Mouse (Mus musculus) hindbrain, embryonic 16.5 days (tissue): ENCODE measurements at regions not wholly inside any gene's neighbourhood (a gene's known extent, or its start where the extent isn't known, plus 50 kb on each side); places are given as distances from the start of the nearest gene placed in this dataset.

Experiments
- ATAC-seq: fragments of 200-750 bp; cut with Nextera tagmentation; 2 replicates; pipeline ENCODE4 v1.8.0; 2017; ENCODE audit warnings: moderate TSS enrichment, moderate library complexity
- H3K27ac ChIP-seq: fragments of 300-500 bp; sonication (generic); 2 replicates; pipeline ENCODE4 v1.5.1; 2014; ENCODE audit warnings: low read depth, mild to moderate bottlenecking, control low read depth, low read length, moderate library complexity
- H3K27me3 ChIP-seq: fragments of 300-500 bp; sonication (generic); replicated peaks from 2 replicates; pipeline ENCODE4 v1.6.1; 2014; ENCODE audit warnings: low read length; ENCODE audit not compliant: control insufficient read depth, insufficient read depth
- H3K36me3 ChIP-seq: fragments of 300-500 bp; sonication (generic); 2 replicates; pipeline ENCODE4 v1.6.1; 2014; ENCODE audit warnings: mild to moderate bottlenecking, low read length, moderate library complexity, mixed read lengths; ENCODE audit not compliant: control insufficient read depth, insufficient read depth
- H3K4me1 ChIP-seq: fragments of 300-500 bp; sonication (generic); 2 replicates; pipeline ENCODE4 v1.6.1; 2014; ENCODE audit warnings: low read depth, low read length; ENCODE audit not compliant: control insufficient read depth, insufficient read depth
- H3K4me2 ChIP-seq: fragments of 300-500 bp; sonication (generic); 2 replicates; pipeline ENCODE4 v1.6.1; 2014; ENCODE audit warnings: mild to moderate bottlenecking, low read length, control low read depth, moderate library complexity
- H3K4me3 ChIP-seq: fragments of 300-500 bp; sonication (generic); 2 replicates; pipeline ENCODE4 v1.5.1; 2014; ENCODE audit warnings: mild to moderate bottlenecking, low read length, control low read depth, moderate library complexity
- H3K9ac ChIP-seq: fragments of 300-500 bp; sonication (generic); 2 replicates; pipeline ENCODE4 v1.6.1; 2014; ENCODE audit warnings: low read depth, mild to moderate bottlenecking, control low read depth, low read length, moderate library complexity
- H3K9me3 ChIP-seq: fragments of 300-500 bp; sonication (generic); 2 replicates; pipeline ENCODE4 v1.6.1; 2014; ENCODE audit warnings: mild to moderate bottlenecking, low read length, moderate library complexity; ENCODE audit not compliant: control insufficient read depth
- WGBS: fragments of 180-500 bp; shearing (Covaris S2); extraction: QIAGEN DNeasy Blood & Tissue Kit; methylation state at CpG from one replicate; pipeline ENCODE4 v1.1.7; 2014; 5-methylcytosine and 5-hydroxymethylcytosine counted together

DNA sequence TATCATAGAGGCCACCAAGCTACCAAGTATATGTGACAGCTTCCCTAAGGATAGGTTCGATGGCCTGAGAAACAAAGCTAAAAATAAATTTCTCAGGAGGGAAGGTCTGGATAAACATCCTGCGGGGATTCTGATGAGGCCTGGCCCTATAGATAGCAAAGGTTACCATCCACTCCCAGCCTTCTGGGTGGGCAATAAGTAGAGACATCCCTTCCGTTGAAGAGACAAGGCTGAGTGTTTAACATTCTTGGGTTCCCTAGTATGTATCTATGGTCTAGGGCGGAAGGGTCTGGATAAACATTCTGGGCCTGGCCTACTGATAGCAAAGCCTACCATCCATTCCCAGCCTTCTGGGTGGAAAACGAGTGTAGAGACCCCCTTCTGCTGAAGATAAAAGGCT, 180.5 kb upstream of the Dlk1 start:
- H3K27ac ChIP-seq, result no peak overlapping the region
- H3K4me3 ChIP-seq, result no peak overlapping the region
- no peaks in the 10 kb centered on the region for H3K27me3 ChIP-seq
- ATAC-seq, result no peak
- H3K36me3 ChIP-seq, result no peaks in the 10 kb centered on the region
- no peak overlapping the region for H3K4me2 ChIP-seq
- no peaks in the 10 kb centered on the region for H3K4me1 ChIP-seq
- H3K9ac ChIP-seq, result no peak overlapping the region
- WGBS, result 78% methylated on average over 5 of the region's 5 CpGs
- H3K9me3 ChIP-seq, result no peaks in the 10 kb centered on the region

DNA sequence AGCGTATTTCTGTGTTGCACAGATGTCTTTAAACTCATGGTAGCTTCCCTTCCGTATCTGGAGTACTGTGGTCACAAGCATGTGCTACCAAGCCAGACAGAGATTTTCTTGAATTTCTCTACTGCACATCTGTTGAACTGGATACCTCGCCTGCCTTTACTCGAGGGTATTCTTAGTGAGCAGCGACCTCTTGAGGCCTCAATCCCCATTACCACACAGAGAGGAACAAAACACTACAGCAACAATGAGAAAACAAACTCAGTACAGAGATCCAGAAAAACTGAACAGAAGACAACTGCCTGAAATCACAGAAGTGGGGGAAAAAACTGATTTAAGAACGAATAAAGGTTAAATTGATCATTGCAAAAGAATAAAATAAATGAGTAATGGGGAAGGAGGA, 137.8 kb upstream of the Dlk1 start:
- H3K4me2 ChIP-seq, result no peak overlapping the region
- H3K36me3 ChIP-seq, result no peaks in the 10 kb centered on the region
- H3K4me3 ChIP-seq, result no peak overlapping the region
- H3K27me3 ChIP-seq, result peaks cover 2% of the 10 kb centered on the region
- H3K27ac ChIP-seq, result no peak overlapping the region
- WGBS, result 32% methylated on average over 6 of the region's 6 CpGs
- H3K9me3 ChIP-seq, result no peaks in the 10 kb centered on the region; the same call in 1 of the 2 replicates
- ATAC-seq, result no peak
- H3K9ac ChIP-seq, result no peak overlapping the region
- H3K4me1 ChIP-seq, result no peaks in the 10 kb centered on the region

DNA sequence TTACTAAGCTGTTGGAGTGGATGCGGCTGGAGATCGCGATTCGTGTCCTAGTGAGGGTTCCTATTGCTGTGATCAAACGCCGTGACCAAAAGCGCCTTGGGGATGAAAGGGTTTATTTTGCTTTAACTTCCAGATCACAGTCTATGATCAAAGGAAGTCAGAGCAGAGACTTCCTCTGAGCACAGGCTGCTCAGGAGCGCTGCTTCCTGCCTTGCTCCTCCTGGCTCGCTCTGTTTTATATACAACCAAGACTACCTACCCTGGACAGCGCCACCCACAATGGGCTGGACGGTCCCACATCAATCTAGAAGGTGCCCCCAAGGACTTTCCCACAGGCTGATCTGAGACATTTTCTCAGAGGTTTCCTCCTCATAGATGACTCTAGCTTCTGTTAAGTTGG, 126.6 kb upstream of the Dlk1 start:
- no peak for ATAC-seq
- Histone ChIP-seq H3K27ac (no peak overlapping the region), H3K4me3 (no peak overlapping the region), H3K36me3 (no peaks in the 10 kb centered on the region), H3K9ac (no peak overlapping the region), H3K9me3 (no peaks in the 10 kb centered on the region), H3K4me1 (no peaks in the 10 kb centered on the region), H3K4me2 (no peak overlapping the region), H3K27me3 (no peaks in the 10 kb centered on the region)
- 61% methylated on average over 11 of the region's 11 CpGs for WGBS

DNA sequence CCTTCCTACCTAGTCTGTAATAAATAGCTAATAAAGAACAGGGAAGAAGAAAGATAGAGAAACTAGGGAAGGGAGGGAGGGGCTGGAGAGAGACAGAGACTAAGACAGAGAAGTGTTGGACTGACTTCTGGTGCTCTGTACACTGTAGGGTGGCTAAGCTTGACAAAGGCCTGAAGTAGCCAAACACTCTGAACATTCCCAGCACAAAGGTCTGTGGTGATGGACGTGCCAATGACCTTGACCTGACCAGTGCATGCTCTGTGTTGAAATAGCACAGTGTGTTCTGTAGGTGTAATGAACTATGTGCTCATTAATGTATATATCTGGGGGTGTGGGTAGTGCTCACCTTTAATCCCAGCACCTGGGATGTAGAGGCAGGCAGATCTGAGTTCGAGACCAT, 81.3 kb upstream of the Dlk1 start:
- no peaks in the 10 kb centered on the region for H3K9me3 ChIP-seq
- no peak overlapping the region for H3K4me3 ChIP-seq
- no peak overlapping the region for H3K9ac ChIP-seq
- no peak for ATAC-seq
- no peaks in the 10 kb centered on the region for H3K4me1 ChIP-seq
- no peak overlapping the region for H3K27ac ChIP-seq
- no peak overlapping the region for H3K4me2 ChIP-seq
- no peaks in the 10 kb centered on the region for H3K36me3 ChIP-seq
- H3K27me3 ChIP-seq, result no peaks in the 10 kb centered on the region
- 85% methylated on average over 2 of the region's 2 CpGs for whole genome bisulfite sequencing

DNA sequence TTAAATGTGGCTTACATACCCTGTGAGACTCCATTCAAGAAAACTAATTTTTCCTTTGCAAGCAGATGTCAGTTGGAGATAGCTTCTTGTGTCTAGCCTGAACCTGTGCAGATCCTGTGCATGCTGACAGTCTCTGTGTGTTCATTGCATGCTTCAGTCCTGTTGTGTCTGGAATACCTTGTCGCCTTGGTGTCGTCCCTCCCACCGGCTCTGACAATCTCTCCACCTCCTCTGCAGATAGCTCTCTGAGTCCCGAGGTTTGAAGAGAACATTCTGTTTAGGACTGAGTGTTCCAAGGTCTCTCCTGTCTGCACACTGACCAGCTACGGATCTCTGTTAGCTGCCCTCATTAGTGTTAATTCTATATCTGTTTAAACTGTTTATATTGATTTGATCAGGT, 66.8 kb upstream of the Dlk1 start:
- H3K27me3 ChIP-seq, result no peaks in the 10 kb centered on the region
- no peak overlapping the region for H3K4me2 ChIP-seq
- ATAC-seq, result no peak
- WGBS, result 86% methylated on average over 5 of the region's 5 CpGs
- no peak overlapping the region for H3K27ac ChIP-seq
- peaks cover 4% of the 10 kb centered on the region for H3K9me3 ChIP-seq
- H3K4me1 ChIP-seq, result no peaks in the 10 kb centered on the region
- H3K9ac ChIP-seq, result no peak overlapping the region
- no peak overlapping the region for H3K4me3 ChIP-seq
- H3K36me3 ChIP-seq, result no peaks in the 10 kb centered on the region

DNA sequence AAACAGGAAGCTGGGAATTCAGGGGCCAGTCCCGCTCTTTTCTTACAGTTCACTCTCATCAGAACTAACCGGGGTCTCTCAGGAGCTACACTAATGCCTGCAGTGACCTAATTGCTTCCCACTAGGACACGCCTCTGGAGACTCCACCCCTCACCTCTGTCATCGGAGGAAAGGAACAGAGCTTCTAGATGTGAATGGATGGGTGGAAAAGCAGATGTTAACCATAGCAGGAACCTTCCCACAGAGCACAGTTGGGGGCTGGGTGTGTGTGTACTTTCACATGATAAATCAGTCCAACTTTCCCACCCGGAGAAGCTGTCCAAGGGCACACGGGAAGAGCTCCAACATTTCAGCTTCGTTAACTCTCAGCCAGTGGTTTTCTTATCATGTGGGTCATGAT, 63.8 kb upstream of the Dlk1 start:
- H3K9ac ChIP-seq, result no peak overlapping the region
- H3K27me3 ChIP-seq, result no peaks in the 10 kb centered on the region
- no peak overlapping the region for H3K4me2 ChIP-seq
- 49% methylated on average over 7 of the region's 7 CpGs for WGBS
- no peaks in the 10 kb centered on the region for H3K36me3 ChIP-seq
- H3K27ac ChIP-seq, result no peak overlapping the region
- ATAC-seq, result no peak
- H3K9me3 ChIP-seq, result no peaks in the 10 kb centered on the region
- no peak overlapping the region for H3K4me3 ChIP-seq
- peaks cover 9% of the 10 kb centered on the region for H3K4me1 ChIP-seq

GRCm38 (mm10) chr12:109390388-109390920, 62.2 kb upstream of the Dlk1 start:
- WGBS, result 97% methylated on average over 12 of the region's 12 CpGs
- ATAC-seq, result no peak
- H3K4me3 ChIP-seq, result no peak overlapping the region
- H3K27ac ChIP-seq, result no peak overlapping the region
- no peak overlapping the region for H3K9ac ChIP-seq
- peaks cover 17% of the 10 kb centered on the region for H3K4me1 ChIP-seq
- H3K27me3 ChIP-seq, result no peaks in the 10 kb centered on the region
- no peaks in the 10 kb centered on the region for H3K9me3 ChIP-seq
- no peaks in the 10 kb centered on the region for H3K36me3 ChIP-seq
- H3K4me2 ChIP-seq, result no peak overlapping the region

- no peak for ATAC-seq
- Histone ChIP-seq H3K4me1 (peaks cover 17% of the 10 kb centered on the region), H3K9me3 (no peaks in the 10 kb centered on the region), H3K27ac (no peak overlapping the region), H3K9ac (no peak overlapping the region), H3K4me3 (no peak overlapping the region), H3K27me3 (no peaks in the 10 kb centered on the region), H3K36me3 (no peaks in the 10 kb centered on the region), H3K4me2 (no peak overlapping the region)
- 96% methylated on average over 8 of the region's 8 CpGs for WGBS
These were observed 61.6 kb upstream of the Dlk1 start for GRCm38 (mm10) chr12:109390978-109391377.

DNA sequence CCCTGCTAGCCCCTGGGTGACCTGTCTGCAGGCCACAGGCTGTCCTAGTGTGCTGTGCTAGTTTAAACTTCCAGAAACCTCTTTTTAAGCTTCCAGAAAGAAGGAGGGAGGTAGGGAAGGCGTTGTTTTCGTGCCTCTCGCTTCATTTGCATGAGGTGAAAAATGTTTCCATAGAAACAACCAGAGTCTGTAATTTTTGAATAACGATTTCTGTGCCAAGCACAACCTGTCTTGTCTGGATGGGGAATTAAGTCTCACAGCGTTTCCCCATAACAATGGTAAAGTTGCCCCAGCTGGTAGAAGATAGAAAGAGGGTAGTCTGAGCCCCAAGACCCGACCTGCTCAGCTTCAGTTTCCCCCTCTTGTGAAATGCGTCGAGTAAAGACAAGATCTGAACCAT, 59.3 kb upstream of the Dlk1 start:
- Histone ChIP-seq H3K27ac (no peak overlapping the region), H3K4me2 (no peak overlapping the region)
- WGBS, result 23% methylated on average over 8 of the region's 8 CpGs

DNA sequence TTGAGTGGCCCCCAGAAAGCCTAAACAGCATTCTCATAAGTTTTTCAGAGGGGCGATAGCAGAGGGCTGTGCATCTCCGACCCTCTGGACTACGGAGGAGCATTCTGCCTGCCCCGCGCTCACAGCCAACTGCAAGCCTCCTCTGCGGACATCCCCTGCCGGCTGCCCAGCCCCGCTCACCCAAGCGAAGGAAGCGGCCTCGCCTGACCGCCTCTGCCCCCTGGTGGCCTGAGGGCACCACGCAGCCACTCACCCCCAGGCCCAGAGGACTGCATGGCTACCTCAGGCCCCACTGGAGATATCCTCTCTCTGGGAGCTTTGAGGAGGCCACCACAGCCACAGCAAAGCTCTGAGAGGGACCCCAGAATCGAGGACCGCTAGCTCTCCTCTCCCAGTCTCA, 58.8 kb upstream of the Dlk1 start:
- ATAC-seq, result peak; percentile 62
- Histone ChIP-seq H3K9ac (0 out of 2 replicates have a peak overlapping the region, but pooled peaks have one; percentile 9), H3K27me3 (no peaks in the 10 kb centered on the region), H3K4me3 (no peak overlapping the region), H3K4me1 (peaks cover 24% of the 10 kb centered on the region), H3K9me3 (no peaks in the 10 kb centered on the region), H3K4me2 (0 out of 2 replicates have a peak overlapping the region, but pooled peaks have one; percentile 31), H3K27ac (no peak overlapping the region), H3K36me3 (no peaks in the 10 kb centered on the region)
- 7% methylated on average over 15 of the region's 15 CpGs for WGBS

More for the DNA sequence above, 59.3 kb upstream of the Dlk1 start:
- Histone ChIP-seq H3K27me3 (no peaks in the 10 kb centered on the region), H3K36me3 (no peaks in the 10 kb centered on the region), H3K9ac (no peak overlapping the region), H3K9me3 (no peaks in the 10 kb centered on the region), H3K4me3 (no peak overlapping the region), H3K4me1 (peaks cover 24% of the 10 kb centered on the region)
- no peak for ATAC-seq
